Mouse (Mus musculus) liver, adult 2 months (tissue): Measurements from ENCODE around the gene Olfr1031. TPM values are rescaled to one million over a fixed set of nuclear protein-coding genes. Genes with fewer than 3 reads are reported as not detected.
"Not testable (repeated sequence)": the region's sequence is repeated elsewhere in the genome, so short reads cannot be mapped to it uniquely, and the experiment has no call there.

Experiments
- DNase-seq: peaks from one replicate; pipeline ENCODE4 v3.0.0-alpha.2; 2011; ENCODE audit warnings: low read depth, low spot score; ENCODE audit errors: extremely low read depth
- H3K27ac ChIP-seq: fragments of 200-500 bp; replicated peaks from 2 replicates; pipeline ENCODE4 v1.5.1; 2012; ENCODE audit warnings: low read depth, mild to moderate bottlenecking, control low read depth, inconsistent platforms, low read length; ENCODE audit not compliant: insufficient read depth
- H3K27me3 ChIP-seq: fragments of 200-500 bp; 2 replicates; pipeline ENCODE4 v1.6.1; 2012; ENCODE audit warnings: mild to moderate bottlenecking, moderate library complexity, low read length, inconsistent platforms; ENCODE audit not compliant: control insufficient read depth, insufficient read depth
- H3K36me3 ChIP-seq: fragments of 200-500 bp; 2 replicates; pipeline ENCODE4 v1.6.1; 2012; ENCODE audit warnings: low read length, inconsistent platforms; ENCODE audit not compliant: control insufficient read depth, insufficient read depth
- H3K4me1 ChIP-seq: fragments of 200-500 bp; 2 replicates; pipeline ENCODE4 v1.6.1; 2011; ENCODE audit warnings: low read length; ENCODE audit not compliant: control insufficient read depth, insufficient read depth
- H3K4me3 ChIP-seq: fragments of 200-500 bp; 2 replicates; pipeline ENCODE4 v1.5.1; 2011; ENCODE audit warnings: low read depth, mild to moderate bottlenecking, control low read depth, low read length, moderate library complexity; ENCODE audit not compliant: insufficient read depth
- H3K79me2 ChIP-seq: fragments of 200-500 bp; 2 replicates; pipeline ENCODE4 v1.6.1; 2012; ENCODE audit warnings: inconsistent platforms, mild to moderate bottlenecking, low read length, moderate library complexity; ENCODE audit not compliant: control insufficient read depth, insufficient read depth
- H3K9ac ChIP-seq: fragments of 200-500 bp; 2 replicates; pipeline ENCODE4 v1.6.1; 2012; ENCODE audit warnings: low read depth, mild to moderate bottlenecking, control low read depth, inconsistent platforms, low read length
- CTCF ChIP-seq: fragments of 200-500 bp; IDR thresholded peaks from 2 replicates; pipeline ENCODE4 v1.5.1; 2011; ENCODE audit warnings: low read depth, low read length, control low read depth
- POLR2A ChIP-seq: fragments of 200-500 bp; IDR thresholded peaks from 2 replicates; pipeline ENCODE4 v1.6.1; 2011; ENCODE audit warnings: low read length, control low read depth; ENCODE audit not compliant: insufficient read depth; ENCODE audit errors: extremely low read depth
- WGBS: fragments of 180-500 bp; shearing (Covaris S2); methylation state at CpG from one replicate; pipeline ENCODE4 v1.1.7; 2018; 5-methylcytosine and 5-hydroxymethylcytosine counted together
- polyA plus RNA-seq: library from polyadenylated mRNA; depleted of rRNA; stranded (reverse); fragments of >200 nt; gene quantifications from 2 replicates; pipeline ENCODE4 v1.2.3, GENCODE M21; 2012; rRNA removed
- total RNA-seq: library from RNA; depleted of rRNA; stranded (reverse); fragments of >200 nt; gene quantifications from 2 replicates; pipeline ENCODE4 v1.2.3, GENCODE M21; 2014; rRNA removed

The Olfr1031 gene
- not detected in 2 replicates for total RNA-seq
- polyA plus RNA-seq, result not detected in 2 replicates

- Histone ChIP-seq H3K4me3 (no peak within 1 kb of the TSS), H3K27ac (no peak within 1 kb of the TSS), H3K4me1 (no peaks in the 10 kb centered on the region), H3K9ac (no peak within 1 kb of the TSS), H3K36me3 (no peaks in the 10 kb centered on the region), H3K79me2 (no peaks in the 10 kb centered on the region), H3K27me3 (no peaks in the 10 kb centered on the region)
- WGBS, result 43% methylated on average over 3 of the region's 3 CpGs
- DNase-seq, result no peak
- no peak for TF ChIP-seq CTCF
- no peak for TF ChIP-seq POLR2A
Measured at GRCm38 (mm10) chr2:85990004-85990403, at the start of gene Olfr1031. Gene Olfr1031 (plus strand): TSS chr2:85990304.

GRCm38 (mm10) chr2:85950137-85950536 is 40.0 kb upstream of the Olfr1031 start, which contains the start of gene Olfr1028:
Gene Olfr1028 (plus strand): TSS chr2:85950437.
- no peak for DNase-seq
- no peak for TF ChIP-seq CTCF
- TF ChIP-seq POLR2A, result no peak
- no peak within 1 kb of the TSS for H3K9ac ChIP-seq
- WGBS, result 85% methylated on average over 1 of the region's 1 CpGs
- H3K36me3 ChIP-seq, result no peaks in the 10 kb centered on the region
- H3K79me2 ChIP-seq, result no peaks in the 10 kb centered on the region
- no peaks in the 10 kb centered on the region for H3K4me1 ChIP-seq
- H3K4me3 ChIP-seq, result no peak within 1 kb of the TSS
- no peak within 1 kb of the TSS for H3K27ac ChIP-seq
- no peaks in the 10 kb centered on the region for H3K27me3 ChIP-seq

GRCm38 (mm10) chr2:85973595-85973994 is 16.5 kb upstream of the Olfr1031 start, which contains the start of gene Olfr1029:
Gene Olfr1029 (plus strand): TSS chr2:85973895.
- TF ChIP-seq CTCF (no peak), POLR2A (no peak)
- Histone ChIP-seq H3K27me3 (no peaks in the 10 kb centered on the region), H3K4me3 (no peak within 1 kb of the TSS), H3K4me1 (no peaks in the 10 kb centered on the region), H3K9ac (no peak within 1 kb of the TSS), H3K27ac (no peak within 1 kb of the TSS), H3K79me2 (no peaks in the 10 kb centered on the region), H3K36me3 (no peaks in the 10 kb centered on the region)
- 90% methylated on average over 2 of the region's 2 CpGs for WGBS
- no peak for DNase-seq

- H3K79me2 ChIP-seq, result no peaks in the 10 kb centered on the region
- TF ChIP-seq POLR2A, result no peak
- TF ChIP-seq CTCF, result no peak
- H3K27ac ChIP-seq, result no peak within 1 kb of the TSS
- H3K4me3 ChIP-seq, result no peak within 1 kb of the TSS
- WGBS, result 54% methylated on average over 1 of the region's 1 CpGs
- no peaks in the 10 kb centered on the region for H3K36me3 ChIP-seq
- H3K27me3 ChIP-seq, result no peaks in the 10 kb centered on the region
- no peaks in the 10 kb centered on the region; the same call in 1 of the 2 replicates for H3K4me1 ChIP-seq
- DNase-seq, result no peak
- H3K9ac ChIP-seq, result no peak within 1 kb of the TSS
Measured at GRCm38 (mm10) chr2:85978976-85979375, 11.1 kb upstream of the Olfr1031 start, which contains the start of gene Olfr1030. Gene Olfr1030 (plus strand): TSS chr2:85979276.

GRCm38 (mm10) chr2:86005240-86005639 is 15.1 kb downstream of the Olfr1031 start, which contains the start of gene Olfr1032:
Gene Olfr1032 (plus strand): TSS chr2:86005540.
- Histone ChIP-seq H3K4me1 (no peaks in the 10 kb centered on the region), H3K9ac (no peak within 1 kb of the TSS), H3K27ac (no peak within 1 kb of the TSS), H3K36me3 (no peaks in the 10 kb centered on the region), H3K27me3 (no peaks in the 10 kb centered on the region), H3K4me3 (no peak within 1 kb of the TSS), H3K79me2 (no peaks in the 10 kb centered on the region)
- no peak for TF ChIP-seq POLR2A
- DNase-seq, result no peak
- 86% methylated on average over 7 of the region's 7 CpGs for WGBS

GRCm38 (mm10) chr2:86020406-86020805 is 30.3 kb downstream of the Olfr1031 start, which contains the start of gene Olfr1033:
Gene Olfr1033 (plus strand): TSS chr2:86020633.
- H3K27ac ChIP-seq, result peak within 1 kb of the TSS; percentile 96
- DNase-seq, result peak; percentile 62
- 2% methylated on average over 11 of the region's 11 CpGs for WGBS

GRCm38 (mm10) chr2:86021518-86021917 is 31.4 kb downstream of the Olfr1031 start:
- DNase-seq, H3K9ac ChIP-seq, H3K79me2 ChIP-seq, H3K27me3 ChIP-seq, H3K4me3 ChIP-seq, H3K4me1 ChIP-seq, H3K36me3 ChIP-seq, H3K27ac ChIP-seq: not testable (repeated sequence)
- WGBS, result 22% methylated on average over 6 of the region's 9 CpGs

More at GRCm38 (mm10) chr2:86020406-86020805, 30.3 kb downstream of the Olfr1031 start, which contains the start of gene Olfr1033:
- H3K9ac ChIP-seq, result peak within 1 kb of the TSS; percentile 42
- H3K4me3 ChIP-seq, result peak within 1 kb of the TSS; percentile 55
- not testable (repeated sequence) for H3K36me3 ChIP-seq, H3K27me3 ChIP-seq, H3K79me2 ChIP-seq, H3K4me1 ChIP-seq
